25 mouse cellular contexts compared by ENCODE assay signal in the genomic region with DNA sequence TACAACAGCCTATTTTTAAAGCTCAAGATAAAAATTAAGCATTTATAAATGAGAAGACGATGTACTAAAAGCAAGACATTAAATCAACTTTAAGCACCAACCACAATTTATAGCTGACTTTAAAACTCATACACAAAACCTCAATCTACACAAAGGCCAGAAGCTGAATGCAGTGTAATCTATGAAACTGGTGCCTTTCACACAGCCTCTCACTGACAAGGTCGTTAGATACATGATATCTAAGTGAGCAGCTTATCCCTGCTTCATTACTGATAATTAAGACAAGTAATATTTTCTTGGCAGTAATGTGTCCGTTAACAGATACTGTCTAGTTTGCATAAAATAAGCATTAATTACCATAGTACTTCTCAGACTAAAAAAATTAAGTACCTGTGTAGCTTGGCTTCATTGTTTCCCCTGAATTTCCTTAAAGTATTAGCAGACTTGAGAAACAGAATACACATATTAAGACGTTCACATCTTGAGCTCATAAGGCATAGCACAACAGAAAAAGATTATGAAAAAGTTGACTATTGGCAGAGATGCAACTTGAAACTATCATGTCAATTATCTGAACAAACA.
DNase-seq lines count a peak whose midpoint lies in the region; ATAC-seq and TF ChIP-seq lines count a peak whose summit lies in the region.
"Had no signal": no experiment of that assay in that cellular context is flagged by ENCODE, and none has a peak within 500 bp of the region (broad histone marks: within the 10 kb centered on the region; RNA-seq: fewer than 3 reads in every experiment).

No protein-coding gene starts in this region.

- ATAC-seq in liver, embryonic 13.5 days (ENCODE audit: low read depth) = peak; percentile 92
- ATAC-seq in megakaryocyte progenitor cell, adult 5-6 weeks (replicated peaks; ENCODE audit: poor library complexity) = peak; percentile 95
- ATAC-seq: activated CD4-positive, CD25-positive, alpha-beta regulatory T cell, adult 4 months; intestine, embryonic 15.5 days had no signal

- no peak overlapping the region for H3K4me2 ChIP-seq in liver, embryonic 13.5 days
- H3K4me2 ChIP-seq: forebrain, embryonic 12.5 days; heart, embryonic 15.5 days; hindbrain, embryonic 15.5 days; intestine, embryonic 15.5 days; lung, embryonic 15.5 days had no signal

- H3K4me1 ChIP-seq in MEL (ENCODE audit: control insufficient read depth in 1 of 2, insufficient read depth in 2 of 2, low read length in 2 of 2) = peaks cover 21 to 23% of the 10 kb centered on the region in 2 experiments
- peaks cover 29% of the 10 kb centered on the region for H3K4me1 ChIP-seq in liver, embryonic 13.5 days (replicated peaks)
- H3K4me1 ChIP-seq: forebrain, embryonic 12.5 days; heart, embryonic 15.5 days; hindbrain, embryonic 15.5 days; intestine, embryonic 15.5 days; lung, embryonic 15.5 days; midbrain, embryonic 10.5 days had no signal

- no peaks in the 10 kb centered on the region for H3K9me3 ChIP-seq in MEL (replicated peaks; ENCODE audit: insufficient read depth, low read length)
- H3K9me3 ChIP-seq in liver, embryonic 13.5 days (replicated peaks) = 0 out of 2 replicates have a peak, but pooled peaks cover 3% of the 10 kb centered on the region
- H3K9me3 ChIP-seq: forebrain, embryonic 12.5 days; heart, embryonic 15.5 days; hindbrain, embryonic 15.5 days; intestine, embryonic 15.5 days; lung, embryonic 15.5 days had no signal

- H3K4me3 ChIP-seq in MEL (ENCODE audit: control insufficient read depth in 1 of 2, insufficient read depth in 1 of 2, low read depth in 2 of 2, low read length in 2 of 2) = no peak overlapping the region
- H3K4me3 ChIP-seq in liver, embryonic 13.5 days (replicated peaks) = no peak overlapping the region
- H3K4me3 ChIP-seq: forebrain, embryonic 12.5 days; heart, embryonic 15.5 days; hindbrain, embryonic 15.5 days; intestine, embryonic 15.5 days; left cerebral cortex, adult 2 months; lung, embryonic 15.5 days; midbrain, embryonic 10.5 days had no signal

- TF ChIP-seq EP300 in MEL (IDR thresholded peaks at IDR 0.05; ENCODE audit: low read depth in 1 of 2, low read length in 2 of 2) = peak; percentile 99

- H3K27ac ChIP-seq in MEL (ENCODE audit: control insufficient read depth, low read depth, low read length) = peak overlapping the region; percentile 85
- peak overlapping the region; percentile 44; the same call in 1 of the 2 replicates for H3K27ac ChIP-seq in liver, embryonic 13.5 days
- H3K27ac ChIP-seq: forebrain, embryonic 12.5 days; heart, embryonic 15.5 days; hindbrain, embryonic 15.5 days; intestine, embryonic 15.5 days; left cerebral cortex, adult 2 months; lung, embryonic 15.5 days; midbrain, embryonic 10.5 days had no signal

- TF ChIP-seq RAD21 in MEL (IDR thresholded peaks at IDR 0.05; ENCODE audit: low read depth, low read length) = no peak

- no peak for TF ChIP-seq POLR2A in MEL (IDR thresholded peaks at IDR 0.05; ENCODE audit: control insufficient read depth in 1 of 2, insufficient read depth in 1 of 2, low read depth in 1 of 2, low read length in 2 of 2, poor library complexity in 1 of 2)

- no peaks in the 10 kb centered on the region for H3K79me2 ChIP-seq in MEL (ENCODE audit: control insufficient read depth, insufficient read depth, low read length, poor library complexity)

- 33% methylated on average over 4 of the region's 4 CpGs for WGBS in liver, embryonic 13.5 days (ENCODE audit: insufficient replicate concordance)

- TF ChIP-seq CTCF in MEL (IDR thresholded peaks at IDR 0.05 in 2 of 3, conservative IDR thresholded peaks at IDR 0.05 in 1 of 3; ENCODE audit: control insufficient read depth in 1 of 3, insufficient read depth in 1 of 3, low read depth in 2 of 3, low read length in 3 of 3, poor library complexity in 1 of 3, severe bottlenecking in 1 of 3) = no peak

- H3K27me3 ChIP-seq in MEL (ENCODE audit: control insufficient read depth in 1 of 2, insufficient read depth in 2 of 2, low read length in 2 of 2) = no peaks in the 10 kb centered on the region
- H3K27me3 ChIP-seq in liver, embryonic 13.5 days = no peaks in the 10 kb centered on the region
- H3K27me3 ChIP-seq: CH12.LX; forebrain, embryonic 12.5 days; heart, embryonic 15.5 days; hindbrain, embryonic 15.5 days; intestine, embryonic 15.5 days; lung, embryonic 15.5 days had no signal

- DNase-seq in MEL (ENCODE audit: low read depth, low spot score) (peak; percentile 85), adipocyte (ENCODE audit: low spot score) (no peak)
- peak; percentile 75 for DNase-seq in c-Kit-positive CD71-positive TER-119-positive erythroid progenitor cells, embryonic 14.5 days (ENCODE audit: low spot score)
- DNase-seq in liver, embryonic 13.5 days = peak; percentile 24
- no peak for DNase-seq in cerebellum, postnatal 14 days
- no peak for DNase-seq in layer of hippocampus, postnatal 36 days
- DNase-seq: adrenal gland, postnatal 10 days; B cell, adult 2 months; cerebellum, adult 9-10 months; heart, postnatal 4 days; kidney, adult 8-10 months; kidney, postnatal 25 days; layer of hippocampus, adult 9-11 months; lung, postnatal 36 days; thymus, postnatal 14 days had no signal

- H3K9ac ChIP-seq in MEL (ENCODE audit: control insufficient read depth, low read depth, low read length, poor library complexity, severe bottlenecking) = no peak overlapping the region; the same call in 1 of the 2 replicates
- no peak overlapping the region for H3K9ac ChIP-seq in liver, embryonic 13.5 days
- H3K9ac ChIP-seq: forebrain, embryonic 12.5 days; heart, embryonic 15.5 days; hindbrain, embryonic 15.5 days; intestine, embryonic 15.5 days; lung, embryonic 15.5 days had no signal

- H3K36me3 ChIP-seq in MEL (ENCODE audit: control insufficient read depth in 1 of 2, insufficient read depth in 2 of 2, low read length in 2 of 2) = peaks cover 0 to 34% of the 10 kb centered on the region in 2 experiments; a peak in 3 of 4 replicates
- peaks cover 8% of the 10 kb centered on the region; the same call in 1 of the 2 replicates for H3K36me3 ChIP-seq in liver, embryonic 13.5 days
- H3K36me3 ChIP-seq: forebrain, embryonic 12.5 days; heart, embryonic 15.5 days; intestine, embryonic 15.5 days; lung, embryonic 15.5 days; midbrain, embryonic 10.5 days had no signal

TF ChIP-seq in MEL, 35 proteins besides CTCF, POLR2A, EP300 and RAD21 (continues in another document):
- TF ChIP-seq UBTF (IDR thresholded peaks at IDR 0.05; ENCODE audit: borderline replicate concordance, insufficient read depth, low read depth, low read length) (no peak), ELF1 (IDR thresholded peaks at IDR 0.05; ENCODE audit: low read depth, low read length) (no peak), RCOR1 (IDR thresholded peaks at IDR 0.05; ENCODE audit: low read depth, low read length) (peak; percentile 70), NELFE (IDR thresholded peaks at IDR 0.05; ENCODE audit: low read depth, low read length) (no peak), SMC3 (IDR thresholded peaks at IDR 0.05; ENCODE audit: low read depth, low read length) (no peak), TBP (IDR thresholded peaks at IDR 0.05; ENCODE audit: low read depth, low read length) (0 out of 2 replicates have a peak, but pooled peaks have one; percentile 51), ZNF384 (IDR thresholded peaks at IDR 0.05; ENCODE audit: low read depth, low read length) (peak; percentile 74), ZMIZ1 (IDR thresholded peaks at IDR 0.05; ENCODE audit: low read depth, low read length) (no peak), ZC3H11A (IDR thresholded peaks at IDR 0.05; ENCODE audit: low read depth, low read length) (no peak), MYC (IDR thresholded peaks at IDR 0.05; ENCODE audit: low read depth, low read length) (no peak), POLR2AphosphoS5 (IDR thresholded peaks at IDR 0.05; ENCODE audit: borderline replicate concordance, low read depth, low read length) (no peak), MYB (IDR thresholded peaks at IDR 0.05; ENCODE audit: low read depth, low read length) (peak; percentile 94), CHD1 (IDR thresholded peaks at IDR 0.05; ENCODE audit: low read depth, low read length) (no peak), HCFC1 (IDR thresholded peaks at IDR 0.05; ENCODE audit: low read depth, low read length) (0 out of 2 replicates have a peak, but pooled peaks have one; percentile 30), MAZ (IDR thresholded peaks at IDR 0.05; ENCODE audit: low read depth, low read length) (no peak), E2F4 (IDR thresholded peaks at IDR 0.05; ENCODE audit: borderline replicate concordance, low read depth, low read length) (no peak), NRF1 (IDR thresholded peaks at IDR 0.05; ENCODE audit: insufficient read depth, low read depth, low read length, poor library complexity, severe bottlenecking) (no peak), MXI1 (IDR thresholded peaks at IDR 0.05; ENCODE audit: low read depth, low read length) (no peak), POLR2AphosphoS2 (IDR thresholded peaks at IDR 0.05; ENCODE audit: low read length) (no peak), KAT2A (conservative IDR thresholded peaks at IDR 0.05; ENCODE audit: low read depth, low read length) (no peak), ZKSCAN1 (IDR thresholded peaks at IDR 0.05; ENCODE audit: low read depth, low read length) (no peak), USF1 (IDR thresholded peaks at IDR 0.05; ENCODE audit: low read depth, low read length) (no peak), TAL1 (IDR thresholded peaks at IDR 0.05; ENCODE audit: low read length) (peak; percentile 86), BHLHE40 (IDR thresholded peaks at IDR 0.05; ENCODE audit: borderline replicate concordance, low read depth, low read length) (no peak), ETS1 (IDR thresholded peaks at IDR 0.05; ENCODE audit: low read depth, low read length) (peak; percentile 89), MEF2A (IDR thresholded peaks at IDR 0.05; ENCODE audit: extremely low read depth, insufficient replicate concordance, low read depth, low read length, poor library complexity, severe bottlenecking) (no peak), MAFK (IDR thresholded peaks at IDR 0.05; ENCODE audit: borderline replicate concordance, low read depth, low read length) (peak; percentile 54; the same call in 1 of the 2 replicates), GATA1 (IDR thresholded peaks at IDR 0.05; ENCODE audit: low read depth, low read length) (peak; percentile 98), MAX (IDR thresholded peaks at IDR 0.05; ENCODE audit: low read length) (no peak), CHD2 (IDR thresholded peaks at IDR 0.05; ENCODE audit: low read length) (no peak), SIN3A (IDR thresholded peaks at IDR 0.05; ENCODE audit: low read length) (peak; percentile 77), GABPA (IDR thresholded peaks at IDR 0.05; ENCODE audit: low read depth, low read length) (no peak), USF2 (IDR thresholded peaks at IDR 0.05; ENCODE audit: borderline replicate concordance in 1 of 2, insufficient read depth in 1 of 2, low read depth in 1 of 2, low read length in 2 of 2) (no peak), TCF12 (IDR thresholded peaks at IDR 0.05; ENCODE audit: low read depth, low read length) (peak; percentile 99)

Comparison
In these comparisons a context has a peak if more than half of its experiments do, and no peak if none do; other contexts are left out.
1. DNase-seq: peak in MEL (single experiment), c-Kit-positive CD71-positive TER-119-positive erythroid progenitor cells, embryonic 14.5 days (single experiment) and liver, embryonic 13.5 days (single experiment); none in adipocyte (single experiment), cerebellum, postnatal 14 days (0 of 2) and layer of hippocampus, postnatal 36 days (0 of 2).